Mouse (Mus musculus): ENCODE measurements around the gene Sparcl1.

The Sparcl1 gene

GRCm38 (mm10) chr5:104110171-104110920 is 3.2 kb downstream of the Sparcl1 start:
- no peak for DNase-seq (ENCODE audit: low spot score)

GRCm38 (mm10) chr5:104109516-104109915 is 4.0 kb downstream of the Sparcl1 start:
- no peak for DNase-seq (ENCODE audit: low spot score)

- DNase-seq (ENCODE audit: low spot score) = no peak
Observed at GRCm38 (mm10) chr5:104108879-104109369, 4.6 kb downstream of the Sparcl1 start.

- no peak for DNase-seq (ENCODE audit: low spot score)
Observed at GRCm38 (mm10) chr5:104108127-104108875, 5.2 kb downstream of the Sparcl1 start.

GRCm38 (mm10) chr5:104104111-104104510 is 9.4 kb downstream of the Sparcl1 start:
- DNase-seq (ENCODE audit: low spot score) = no peak

GRCm38 (mm10) chr5:104103171-104103570 is 10.4 kb downstream of the Sparcl1 start:
- DNase-seq (ENCODE audit: low spot score) = no peak

GRCm38 (mm10) chr5:104101678-104102531 is 11.6 kb downstream of the Sparcl1 start:
- no peak for DNase-seq (ENCODE audit: low spot score)

GRCm38 (mm10) chr5:104096078-104096938 is 17.2 kb downstream of the Sparcl1 start:
- no peak for DNase-seq (ENCODE audit: low spot score)

- DNase-seq (ENCODE audit: low spot score) = no peak
Observed at GRCm38 (mm10) chr5:104095416-104096077, 18.0 kb downstream of the Sparcl1 start.

- DNase-seq (ENCODE audit: low spot score) = no peak
Observed at GRCm38 (mm10) chr5:104089751-104090150, 23.8 kb downstream of the Sparcl1 start.

GRCm38 (mm10) chr5:104085366-104085765 is 28.2 kb downstream of the Sparcl1 start:
- no peak for DNase-seq (ENCODE audit: low spot score)

- no peak for DNase-seq (ENCODE audit: low spot score)
Observed at GRCm38 (mm10) chr5:104080736-104081135, 32.8 kb downstream of the Sparcl1 start.

- DNase-seq (ENCODE audit: low spot score) = no peak
Observed at GRCm38 (mm10) chr5:104077508-104077907, 36.0 kb downstream of the Sparcl1 start, which contains the start of gene Gm17660. Gm17660 (minus strand) TSS chr5:104077608.

- DNase-seq (ENCODE audit: low spot score) = no peak
Observed at GRCm38 (mm10) chr5:104076361-104076760, 37.2 kb downstream of the Sparcl1 start.

GRCm38 (mm10) chr5:104074388-104074787 is 39.1 kb downstream of the Sparcl1 start:
- peak; percentile 54 for DNase-seq (ENCODE audit: low spot score)

GRCm38 (mm10) chr5:104073602-104074001 is 39.9 kb downstream of the Sparcl1 start:
- DNase-seq (ENCODE audit: low spot score) = no peak

- no peak for DNase-seq (ENCODE audit: low spot score)
Observed at GRCm38 (mm10) chr5:104072272-104072886, 41.2 kb downstream of the Sparcl1 start.

- no peak for DNase-seq (ENCODE audit: low spot score)
Observed at GRCm38 (mm10) chr5:104071048-104071447, 42.5 kb downstream of the Sparcl1 start.

GRCm38 (mm10) chr5:104068751-104069150 is 44.8 kb downstream of the Sparcl1 start:
- DNase-seq (ENCODE audit: low spot score) = no peak

All from c-Kit-positive CD71-positive TER-119-positive erythroid progenitor cells, embryonic 14.5 days (primary cell).